Mouse (Mus musculus): ENCODE data around the gene Scarf1.

The Scarf1 gene

DNA sequence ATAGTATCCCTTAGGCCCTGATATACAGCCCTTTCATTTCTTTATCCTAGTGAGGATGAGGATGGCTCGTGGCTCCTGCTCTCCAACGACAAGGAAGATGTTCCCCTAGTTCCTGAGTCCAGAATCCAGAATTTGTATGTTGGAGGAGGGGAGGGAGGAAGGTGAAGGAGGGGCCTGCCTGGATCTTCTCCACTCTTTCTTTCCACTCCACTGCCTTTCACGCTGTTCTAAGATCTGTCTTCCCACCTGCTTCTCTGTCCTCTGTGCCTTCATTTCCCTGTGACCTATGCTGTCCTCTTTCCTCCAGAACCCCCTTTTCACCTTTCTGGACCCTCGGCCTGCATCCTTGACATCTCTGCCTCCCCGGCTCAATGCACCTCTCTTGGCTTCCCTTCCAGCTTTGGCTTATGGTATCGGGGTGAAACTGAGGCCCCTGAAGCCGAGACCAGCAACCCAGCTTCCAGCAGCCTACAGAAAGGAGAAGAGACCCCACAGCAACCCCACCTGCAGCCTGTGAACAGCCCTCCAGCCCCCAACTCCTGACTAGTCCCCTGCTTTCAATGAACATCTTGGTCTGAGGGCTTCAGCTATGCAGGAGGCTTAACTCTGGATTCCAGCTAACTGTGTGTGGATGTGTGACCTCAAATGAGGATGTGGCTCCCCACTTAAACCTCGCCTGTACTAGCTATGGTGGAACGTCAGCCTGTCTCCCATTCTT is 880 bp upstream of the Scarf1 start:
- no peak for DNase-seq

DNA sequence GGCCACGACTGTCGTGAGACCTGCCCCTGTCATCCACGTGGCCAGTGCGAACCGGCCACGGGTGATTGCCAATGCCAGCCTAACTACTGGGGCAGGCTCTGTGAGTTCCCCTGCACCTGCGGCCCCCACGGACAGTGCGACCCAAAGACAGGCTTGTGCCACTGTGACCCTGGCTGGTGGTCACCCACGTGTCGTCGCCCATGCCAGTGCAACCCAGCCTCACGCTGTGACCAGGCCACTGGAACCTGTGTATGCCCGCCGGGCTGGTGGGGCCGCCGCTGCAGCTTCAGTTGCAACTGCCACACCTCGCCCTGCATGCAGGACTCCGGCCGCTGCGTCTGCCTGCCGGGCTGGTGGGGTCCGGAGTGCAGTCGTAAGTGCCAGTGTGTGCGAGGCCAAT is 1.8 kb downstream of the Scarf1 start:
- no peak for DNase-seq

DNA sequence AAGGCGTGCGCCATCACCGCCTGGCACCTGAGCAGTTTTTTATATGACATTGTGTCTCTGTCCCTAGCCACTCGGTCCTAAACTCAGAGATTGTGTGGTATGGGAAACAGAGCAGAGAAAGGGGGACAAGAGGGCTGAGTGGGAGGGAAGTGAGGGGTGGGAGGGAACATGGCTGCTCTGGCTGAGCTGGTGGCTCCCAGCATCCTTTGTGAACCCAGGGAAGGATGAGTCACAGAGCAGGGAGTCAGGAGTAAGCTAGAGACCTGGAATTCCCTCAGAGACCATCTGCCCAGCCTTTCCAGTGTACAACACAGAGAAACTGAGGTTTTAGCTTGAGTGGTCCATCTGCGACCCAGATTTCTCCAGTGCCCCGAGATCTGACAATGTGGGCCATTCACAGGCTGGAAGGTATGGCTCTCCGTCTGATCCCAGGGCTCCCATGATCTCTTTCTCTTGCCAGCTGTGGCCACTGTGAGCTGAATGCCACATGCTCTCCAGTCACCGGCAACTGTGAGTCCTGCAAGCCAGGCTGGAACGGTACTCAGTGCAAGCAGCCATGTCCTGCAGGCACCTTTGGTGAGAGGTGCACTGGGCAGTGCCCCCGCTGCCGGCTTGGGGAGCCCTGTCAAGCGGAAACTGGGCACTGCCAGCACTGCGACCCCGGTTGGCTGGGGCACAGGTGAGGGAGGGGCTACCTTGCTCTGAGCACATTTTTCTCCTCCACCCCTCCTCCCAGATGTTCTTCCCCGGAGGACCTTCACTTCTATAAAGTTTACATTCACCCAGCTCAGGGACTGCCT is 6.7 kb downstream of the Scarf1 start:
- no peak for DNase-seq

DNA sequence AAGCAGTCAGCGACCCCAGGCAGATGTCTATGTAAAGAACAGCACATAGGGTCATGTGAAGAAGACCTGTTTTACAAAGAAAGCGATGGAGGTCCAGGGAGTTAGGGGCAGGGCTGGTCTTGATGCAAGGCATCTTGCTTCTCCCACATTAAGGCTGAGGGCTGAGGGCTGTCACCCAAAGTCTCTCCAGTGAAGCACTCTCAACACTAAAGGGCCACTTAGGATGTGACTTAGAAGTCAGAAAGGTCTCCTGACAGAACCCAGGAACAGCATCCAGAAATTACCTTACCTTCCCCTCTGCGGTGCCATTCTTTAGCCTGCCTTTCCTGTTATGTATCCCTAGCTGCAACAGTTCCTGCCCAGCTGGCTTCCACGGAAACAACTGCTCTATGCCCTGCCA is 8.3 kb downstream of the Scarf1 start:
- DNase-seq: no peak

DNA sequence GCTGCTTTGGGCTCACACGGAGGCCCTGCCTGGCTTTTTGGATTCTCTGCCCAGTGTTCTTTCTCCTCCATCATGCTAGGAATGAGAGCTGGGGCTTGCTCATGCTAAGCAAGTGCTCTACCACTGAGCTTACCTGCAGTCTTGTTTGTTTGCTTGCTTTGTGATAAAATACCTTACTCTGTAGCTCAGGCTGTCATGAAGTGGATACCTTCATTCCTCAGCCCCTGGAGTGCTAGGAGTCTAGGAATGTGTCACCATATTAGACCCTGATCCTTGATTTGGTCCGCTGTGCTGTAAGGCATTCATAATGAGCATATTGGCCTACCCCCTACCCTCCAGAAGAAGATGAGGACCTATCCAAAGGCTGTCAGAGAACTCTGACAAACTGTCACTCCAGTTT is 9.5 kb downstream of the Scarf1 start:
- DNase-seq: no peak

DNA sequence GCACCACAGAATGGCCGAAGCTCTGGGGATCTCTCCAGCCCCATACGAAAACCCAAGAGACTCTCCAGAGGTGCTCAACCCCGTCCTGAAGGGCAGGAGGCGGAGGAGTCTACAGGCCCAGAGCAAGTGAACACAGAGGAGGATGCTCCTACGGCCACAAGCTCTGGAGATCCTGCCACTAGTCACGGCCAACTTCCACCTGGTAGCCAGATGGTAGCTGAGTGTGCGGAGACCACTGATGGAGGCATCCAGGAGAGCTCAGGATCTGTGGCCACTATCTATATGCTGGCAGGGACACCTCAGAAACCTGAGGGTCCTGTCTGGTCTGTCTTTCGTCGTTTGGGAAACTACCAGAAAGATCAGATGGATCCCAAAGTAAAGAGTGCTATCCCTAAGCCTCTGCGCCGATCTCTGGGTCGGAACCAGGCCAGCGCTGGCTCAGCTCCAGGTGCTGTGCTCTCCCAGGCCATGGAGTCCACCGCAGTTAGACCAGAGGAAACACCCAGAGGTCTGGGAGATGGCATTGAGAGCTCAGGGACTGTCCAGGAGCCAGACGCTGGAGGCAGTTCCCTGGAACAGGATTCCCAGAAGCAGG is 12.3 kb downstream of the Scarf1 start:
- DNase-seq: no peak

DNA sequence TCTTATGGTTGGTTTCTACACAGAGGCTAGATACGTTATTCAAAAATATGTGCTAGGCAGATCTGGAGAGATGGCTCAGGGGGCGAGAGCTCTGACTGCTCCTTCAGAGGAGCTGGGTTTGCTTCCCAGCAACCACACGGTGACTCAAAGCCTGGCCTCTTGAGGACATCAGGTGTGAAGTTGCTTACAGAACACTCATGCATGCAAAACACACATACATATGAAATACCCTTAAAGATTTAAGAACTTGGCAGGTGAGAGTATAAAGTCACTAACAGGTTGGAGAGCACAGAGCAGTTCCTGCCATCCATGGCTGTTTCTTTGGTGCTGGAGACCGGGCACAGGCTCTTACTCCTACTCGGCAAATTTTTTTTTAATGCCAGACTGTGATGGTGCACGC is 13.6 kb downstream of the Scarf1 start:
- DNase-seq: no peak

DNA sequence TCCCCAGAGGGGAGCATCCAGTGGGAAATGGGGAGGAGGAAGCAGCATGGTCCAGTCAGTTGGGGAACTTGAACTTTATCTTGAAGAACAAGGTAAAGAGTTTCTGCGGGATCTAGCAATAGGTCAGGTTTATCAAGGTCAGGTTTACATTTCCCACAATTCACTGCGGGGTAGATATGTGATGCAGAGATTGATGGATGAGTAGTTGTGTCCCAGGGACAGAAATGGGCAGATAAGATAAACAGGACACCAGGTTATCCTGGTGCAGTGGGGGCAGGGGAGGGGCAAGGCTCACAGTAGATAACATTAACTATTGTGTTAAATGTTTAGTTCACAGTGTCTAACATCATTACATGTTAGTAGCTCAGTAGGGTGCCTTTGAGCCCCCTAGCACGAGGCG is 16.4 kb downstream of the Scarf1 start:
- no peak for DNase-seq

DNA sequence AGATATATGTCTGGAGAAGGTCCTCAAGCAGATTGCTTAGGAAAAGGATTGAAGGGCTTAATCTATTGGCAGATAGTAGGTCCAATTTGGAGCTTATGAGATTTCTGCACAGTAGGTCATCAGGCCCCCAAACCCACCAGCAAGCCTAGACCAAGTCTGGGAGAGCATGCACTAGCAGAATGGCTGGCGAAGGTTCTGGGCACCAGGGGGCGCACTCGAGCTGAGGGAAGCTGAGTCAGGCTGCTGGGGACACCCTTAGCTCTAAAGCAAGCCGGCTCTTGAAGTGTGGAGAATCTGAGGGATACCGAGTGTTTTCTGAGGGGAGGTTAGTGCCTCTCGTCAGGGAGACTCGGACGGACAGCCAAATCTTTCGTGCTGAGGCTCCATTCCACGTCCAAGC is 17.0 kb downstream of the Scarf1 start:
- DNase-seq: peak; percentile 93

DNA sequence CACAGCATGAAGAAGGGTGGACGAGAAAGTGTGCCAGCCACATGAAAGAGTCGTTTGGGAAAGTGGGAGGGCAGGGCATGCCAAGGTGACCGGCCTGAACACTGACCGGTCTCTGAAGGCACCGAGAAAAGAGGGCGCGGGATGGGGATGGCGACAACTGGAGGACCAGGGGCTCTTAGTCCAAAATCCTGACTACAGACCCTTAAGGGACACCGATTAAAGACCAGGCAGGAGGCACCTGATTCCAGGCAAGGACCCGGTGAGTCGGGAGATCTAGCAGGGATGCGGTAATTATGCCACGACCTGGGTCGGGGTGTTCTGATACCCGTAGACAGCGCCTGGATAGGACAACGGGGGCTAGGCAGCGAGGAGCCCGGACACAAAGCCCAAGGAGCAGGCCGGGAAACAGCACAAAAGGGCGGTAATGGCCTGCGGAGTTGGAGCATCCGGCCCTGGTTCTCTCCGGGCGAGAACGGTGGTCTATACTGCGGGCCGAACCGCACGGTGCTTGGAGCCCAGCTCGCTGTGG is 17.6 kb downstream of the Scarf1 start:
- DNase-seq: peak; percentile 49

DNA sequence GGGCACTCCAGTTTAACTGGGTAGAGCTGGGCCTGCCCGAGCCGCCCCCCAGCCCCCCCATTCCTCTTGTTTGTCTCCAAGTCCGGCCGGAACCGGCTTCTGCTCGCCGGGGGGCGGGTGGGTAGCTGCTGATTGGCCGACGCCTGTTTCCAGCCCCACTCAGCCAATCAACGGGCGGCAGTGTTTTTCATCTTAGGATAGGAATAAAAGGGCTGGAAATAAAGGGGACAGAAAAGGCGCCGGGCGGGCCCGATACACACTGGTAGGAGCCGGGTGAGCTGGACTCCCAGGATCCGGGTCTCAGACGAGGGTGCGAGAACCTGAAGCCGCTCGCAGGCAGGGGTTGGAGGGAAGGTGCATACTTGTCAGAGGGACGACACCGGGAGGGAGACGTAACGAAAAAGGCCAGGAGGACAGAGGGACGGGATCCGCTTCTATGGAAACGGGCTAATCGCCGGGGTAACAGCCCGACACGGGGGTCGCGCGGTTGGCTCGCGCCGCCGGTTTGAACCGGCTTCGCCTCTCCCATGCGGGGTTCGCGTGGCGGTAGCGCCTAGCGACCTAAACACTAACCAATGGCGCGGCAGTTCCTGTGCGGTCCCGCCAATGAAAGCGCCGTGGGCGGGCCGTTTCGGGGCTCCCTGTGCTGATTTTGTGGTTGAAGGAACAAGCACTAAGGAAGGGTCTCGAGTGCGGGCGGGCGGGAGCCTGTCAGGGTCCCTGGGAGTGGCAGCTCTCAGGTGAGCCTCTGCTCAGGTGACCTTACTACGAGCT is 18.3 kb downstream of the Scarf1 start, which contains the start of gene Slc43a2:
Gene Slc43a2 (plus strand): TSS at position 226 of the 774 bp plus-strand sequence.
- peak; percentile 99 for DNase-seq

DNA sequence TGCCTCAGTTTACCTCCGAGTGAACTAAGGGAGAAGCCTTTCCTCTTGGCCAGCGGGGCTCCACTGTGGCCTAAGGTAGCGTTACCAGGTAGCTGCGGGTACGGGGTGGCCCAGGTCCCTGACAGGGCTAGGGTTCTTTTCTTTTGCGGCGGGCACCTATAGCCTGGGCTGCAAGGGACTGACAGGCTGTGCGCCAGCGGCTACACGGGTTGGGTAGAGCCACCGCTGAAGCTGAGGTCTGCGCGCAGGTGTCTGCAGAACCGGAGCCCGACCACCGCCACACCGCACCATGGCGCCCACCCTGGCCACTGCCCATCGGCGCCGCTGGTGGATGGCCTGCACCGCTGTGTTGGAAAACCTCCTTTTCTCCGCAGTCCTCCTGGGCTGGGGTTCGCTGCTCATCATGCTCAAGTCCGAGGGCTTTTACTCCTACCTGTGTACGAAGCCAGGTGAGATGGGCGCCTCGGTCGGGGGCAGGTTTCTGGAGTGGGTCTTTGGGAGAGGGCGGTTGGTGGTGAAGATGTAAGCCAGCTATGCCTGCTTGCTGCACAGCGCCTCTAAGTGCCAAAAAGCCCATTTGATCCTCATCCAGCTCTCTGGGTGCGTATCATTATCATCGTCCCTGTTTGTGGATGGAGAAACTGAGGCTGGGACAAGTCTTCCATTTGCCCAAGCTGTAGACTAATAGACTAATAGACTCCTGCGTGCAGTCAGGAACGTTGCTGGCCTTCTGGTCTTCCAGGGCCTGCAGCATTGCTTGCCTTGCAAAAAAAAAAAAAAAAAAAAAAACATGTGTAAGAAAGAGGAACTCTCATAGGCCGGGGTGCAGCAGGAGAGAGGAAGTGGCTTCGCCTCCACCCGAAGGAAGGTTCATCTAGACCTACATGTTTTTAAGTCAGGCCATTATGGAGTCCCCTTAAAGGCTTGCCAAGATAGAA is 19.3 kb downstream of the Scarf1 start:
- peak; percentile 16 for DNase-seq

DNA sequence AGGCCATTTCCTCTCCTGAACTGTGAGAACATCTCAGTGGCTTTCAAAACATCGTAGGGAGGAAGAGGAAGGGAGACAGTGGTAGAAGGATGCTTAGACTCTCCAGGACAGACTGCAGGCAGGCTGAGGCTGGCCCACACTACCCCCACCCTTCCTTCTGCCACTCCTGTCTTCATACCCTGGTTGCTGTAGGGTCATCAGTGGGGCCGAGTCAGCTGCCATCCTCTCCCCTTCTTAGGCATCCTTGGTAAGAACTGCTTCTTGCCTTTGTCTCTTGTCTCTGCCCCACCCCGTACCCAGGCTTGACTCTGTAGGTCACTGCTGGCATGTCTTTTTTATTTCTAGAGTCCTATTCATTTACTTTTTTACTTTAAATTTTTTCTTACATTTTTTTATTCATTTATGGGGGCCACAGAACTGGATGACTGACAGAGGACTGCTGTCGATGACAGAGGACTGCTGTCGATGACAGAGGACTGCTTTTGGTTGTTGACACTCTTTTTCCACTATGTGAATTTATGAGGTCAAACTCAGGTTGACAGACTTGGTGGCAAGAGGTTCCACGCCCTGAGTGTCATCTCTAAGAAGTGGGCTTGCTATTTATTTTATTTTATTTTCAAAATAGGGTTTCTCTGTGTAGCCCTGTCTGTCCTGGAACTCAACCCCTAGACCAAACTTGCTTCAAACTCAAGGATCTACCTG is 20.1 kb downstream of the Scarf1 start:
- DNase-seq: no peak

DNA sequence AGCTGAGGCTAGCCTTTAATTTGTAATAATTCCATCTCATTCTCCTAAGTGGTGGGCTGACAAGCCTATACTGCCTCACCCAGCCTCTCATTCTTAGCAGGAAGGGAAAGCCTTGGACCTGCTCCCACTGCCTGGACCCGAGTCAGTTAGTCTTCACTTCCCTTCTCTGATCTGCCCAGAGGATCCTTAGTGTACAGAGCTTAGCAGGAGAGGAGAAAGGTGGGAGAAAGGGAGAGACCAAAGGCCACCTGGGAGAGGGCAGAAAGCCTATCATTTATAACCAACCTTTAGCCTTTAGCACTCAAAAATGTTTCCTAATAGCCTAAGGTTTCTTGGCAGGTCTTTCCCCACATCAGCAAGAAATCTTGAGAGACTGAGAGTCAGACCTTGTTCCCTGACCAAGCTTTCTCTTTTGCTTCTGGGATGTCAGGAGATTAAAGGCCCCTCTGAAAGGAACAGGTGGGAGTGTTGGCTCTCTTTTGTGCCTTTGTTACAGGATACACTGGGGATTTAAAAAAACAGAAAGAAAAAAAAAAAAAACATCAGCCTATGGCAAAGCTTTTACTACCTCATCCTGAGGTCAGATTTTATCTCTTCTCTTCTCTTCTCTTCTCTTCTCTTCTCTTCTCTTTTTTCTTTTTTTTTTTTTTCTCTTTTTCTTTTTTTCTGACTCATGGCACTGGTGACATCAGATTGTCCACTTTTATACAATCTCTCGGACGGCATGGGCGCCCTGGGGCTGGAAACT is 21.1 kb downstream of the Scarf1 start:
- no peak for DNase-seq

DNA sequence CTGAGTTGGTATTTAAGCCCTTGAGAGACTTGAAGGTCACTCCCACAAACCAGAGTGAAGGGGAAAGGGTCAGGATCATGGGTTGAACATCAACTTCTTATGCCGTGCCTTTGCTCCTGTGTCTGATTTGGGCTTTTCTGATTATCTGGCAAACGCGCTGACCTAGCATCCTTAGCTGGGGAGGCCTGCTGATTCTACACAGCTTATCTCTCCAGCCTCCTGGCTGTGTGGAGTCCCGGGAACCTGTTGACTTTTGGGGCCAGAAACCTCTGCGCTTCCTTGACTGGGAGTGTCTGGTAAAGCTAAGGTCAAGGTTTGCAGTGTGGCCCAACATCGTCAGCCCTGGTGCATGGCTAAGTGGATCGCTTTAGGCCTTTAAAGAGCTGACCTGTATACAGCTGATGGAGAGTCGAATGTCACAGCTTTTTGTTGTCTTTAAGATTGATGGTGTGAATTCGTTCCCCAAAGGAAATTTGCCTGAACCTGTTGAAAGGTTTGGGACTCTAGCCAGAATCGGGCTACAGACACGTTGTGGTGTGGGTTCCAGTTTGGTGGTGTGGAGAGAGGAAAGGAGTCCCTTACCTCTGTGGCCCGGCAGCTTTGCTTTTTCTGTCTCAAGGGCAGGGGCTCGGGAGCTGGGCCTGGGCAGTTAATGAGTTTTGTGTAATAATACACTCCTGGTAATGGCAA is 21.9 kb downstream of the Scarf1 start:
- DNase-seq: no peak

DNA sequence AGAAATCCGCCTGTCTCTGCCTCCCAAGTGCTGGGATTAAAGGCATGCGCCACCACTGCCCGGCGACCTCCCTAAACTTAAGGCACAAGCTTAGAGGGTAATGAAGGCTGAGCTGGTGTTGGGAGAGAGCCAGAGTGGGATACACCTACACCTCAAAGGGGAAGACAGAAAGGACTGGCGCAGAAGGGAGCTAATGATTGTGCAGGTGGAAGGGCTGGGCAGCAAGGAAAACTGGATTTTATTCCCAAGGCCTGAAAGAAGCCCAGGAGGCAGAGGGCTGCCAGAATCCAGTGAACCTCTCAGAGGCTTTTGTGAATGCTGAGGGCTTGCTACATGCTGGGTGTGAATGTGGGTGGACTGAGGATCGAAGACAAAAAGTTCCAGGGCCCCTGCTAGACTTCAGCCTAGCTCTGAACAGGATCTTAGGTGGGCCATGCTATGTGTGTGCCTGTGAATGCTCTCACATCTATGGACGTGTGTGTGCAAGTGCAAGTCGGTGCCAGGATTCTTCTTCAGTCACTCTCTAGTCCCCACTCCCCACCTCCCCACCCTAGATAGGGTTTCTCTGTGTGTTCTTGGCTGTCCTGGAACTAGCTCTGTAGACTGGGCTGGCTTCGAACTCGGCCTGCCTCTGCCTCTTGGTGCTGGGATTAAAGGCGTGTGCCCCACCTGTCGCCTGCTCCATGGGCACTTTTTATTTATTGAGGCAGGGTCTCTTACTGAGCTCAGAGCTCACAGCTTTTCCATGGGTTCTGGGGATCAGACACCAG is 23.1 kb downstream of the Scarf1 start:
- no peak for DNase-seq

DNA sequence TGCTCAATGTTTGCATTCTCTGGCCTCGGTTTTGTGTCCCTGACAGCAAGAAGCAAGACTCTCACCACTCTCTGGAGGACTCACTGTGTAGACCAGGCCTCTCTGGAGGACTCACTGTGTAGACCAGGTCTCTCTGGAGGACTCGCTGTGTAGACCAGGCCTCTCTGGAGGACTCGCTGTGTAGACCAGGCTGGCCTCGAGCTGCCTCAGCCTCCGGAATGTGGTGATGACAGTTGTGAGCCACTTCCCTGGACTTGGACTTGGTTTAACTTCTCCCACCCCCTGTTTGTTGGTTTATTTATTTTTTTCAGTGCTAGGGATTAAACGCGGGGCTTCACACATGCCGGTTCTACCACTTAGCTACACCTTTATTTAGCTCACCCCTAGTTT is 23.7 kb downstream of the Scarf1 start:
- no peak for DNase-seq

DNA sequence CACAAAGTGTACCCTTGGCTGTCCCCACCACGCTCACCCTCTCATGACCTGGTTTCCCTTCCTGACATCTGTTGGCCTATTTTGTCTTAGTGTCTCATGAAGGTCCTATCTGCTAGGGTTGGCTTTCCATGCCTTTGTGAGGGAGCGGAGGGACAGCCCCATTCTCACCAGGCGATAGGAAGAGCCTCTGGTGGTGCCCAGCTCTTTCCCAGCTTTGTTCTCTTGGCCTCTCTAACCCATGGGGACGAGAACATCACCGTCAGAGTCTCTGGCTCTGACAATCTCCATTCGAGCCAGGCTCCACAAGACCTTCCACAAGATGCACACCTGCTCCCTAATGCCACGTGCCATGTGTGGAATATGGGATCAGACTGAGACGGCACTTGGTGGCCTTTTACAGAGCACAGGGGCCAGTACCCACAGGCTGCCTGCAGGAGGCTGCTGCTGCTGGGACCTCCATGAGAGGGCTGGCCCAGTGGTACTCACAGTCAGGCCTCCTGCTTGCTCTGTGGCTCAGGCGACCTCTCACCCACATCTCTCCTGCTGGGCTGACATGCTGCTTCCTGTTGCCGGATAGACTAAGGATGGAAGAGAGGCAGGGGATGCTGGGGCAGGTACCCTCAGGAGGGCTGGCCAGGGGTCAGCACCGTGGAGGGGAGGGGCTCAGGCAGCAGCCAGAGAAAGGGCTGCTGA is 24.3 kb downstream of the Scarf1 start:
- DNase-seq: peak; percentile 41
